Mouse (Mus musculus): Measurements from ENCODE around the gene Mtmr6. TPM values are rescaled to one million over a fixed set of nuclear protein-coding genes. Genes with fewer than 3 reads are reported as not detected.

Gene Mtmr6
- polyA plus RNA-seq (2012; rRNA removed): 3.7 and 6.0 TPM in 2 replicates

GRCm38 (mm10) chr14:60264990-60265876, at the start of gene Mtmr6:
Gene Mtmr6, plus strand, starts transcription at chr14:60265228.

GRCm38 (mm10) chr14:60251281-60252003, 13.6 kb upstream of the Mtmr6 start, which contains the start of the genes Nupl1 and Gm49336:
Gene Nupl1, minus strand, starts transcription at chr14:60251431.
Gene Gm49336, minus strand, starts transcription at chr14:60251507.

Other genes starting within 250 kb of the Mtmr6 start
- gene Atp8a2, start 68.0 kb upstream of the Mtmr6 start, polyA plus RNA-seq (2012; rRNA removed): 1.6 TPM in 2 replicates
- 0.10 TPM in 1 of 2 replicates, not detected in the other for gene Nupl1, start 13.8 kb upstream of the Mtmr6 start, polyA plus RNA-seq (2012; rRNA removed)
- gene Gm49336, start 13.7 kb upstream of the Mtmr6 start, polyA plus RNA-seq (2012; rRNA removed): 12.5 and 13.6 TPM in 2 replicates
- 0.02 and 0.13 TPM in 2 replicates for gene Amer2, start 108.0 kb downstream of the Mtmr6 start, polyA plus RNA-seq (2012; rRNA removed)

All from stomach, adult 2 months (tissue).